Mouse (Mus musculus) cerebellum, adult 2 months (tissue): Measurements from ENCODE around the gene Tmem179b.

Source experiments
- CTCF ChIP-seq: fragments of 200-500 bp; IDR thresholded peaks from 2 replicates; pipeline ENCODE4 v1.5.1; 2011; ENCODE audit warnings: low read depth, mild to moderate bottlenecking, control low read depth, low read length, moderate library complexity, borderline replicate concordance; ENCODE audit not compliant: insufficient read depth
- POLR2A ChIP-seq: fragments of 200-500 bp; IDR thresholded peaks from 2 replicates; pipeline ENCODE4 v1.6.1; 2011; ENCODE audit warnings: low read length, control low read depth, borderline replicate concordance; ENCODE audit not compliant: insufficient read depth

DNA sequence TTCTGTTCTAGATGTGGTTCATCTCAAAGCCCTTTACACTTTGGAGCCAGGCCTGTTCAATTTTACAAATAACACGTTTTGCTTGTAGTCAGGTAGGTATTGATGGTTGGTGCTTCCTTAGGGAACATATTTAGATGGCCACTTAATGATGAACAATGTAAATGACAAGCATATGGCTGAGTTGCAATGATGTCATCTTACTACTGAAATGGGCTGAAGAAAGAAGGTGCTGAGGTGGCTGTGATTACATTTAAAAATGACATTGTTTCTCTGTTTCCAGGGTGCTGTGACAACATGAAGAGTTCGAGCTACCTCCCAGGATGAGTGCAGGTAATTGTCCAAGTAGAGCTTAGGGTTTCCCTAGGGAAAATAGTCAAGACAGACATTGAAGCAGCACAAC is 49.9 kb downstream of the Tmem179b start:
- TF ChIP-seq POLR2A (no peak), CTCF (no peak)
